Mouse (Mus musculus) inflammation-experienced regulatory T-cells, adult 6 months (primary cell): ENCODE results near the gene Flg. TPM values are rescaled to one million over a fixed set of nuclear protein-coding genes. Genes with fewer than 3 reads are reported as not detected.

ENCODE experiments used
- ATAC-seq: one replicate; pipeline ENCODE4 v1.8.0; 2017
- polyA plus RNA-seq, 3 experiments: library from polyadenylated mRNA; unstranded; fragments of 100-300 nt; shearing (Covaris generic); gene quantifications; one replicate each; pipeline ENCODE4 v1.2.1; 2017

The Flg gene
- not detected for polyA plus RNA-seq

- no peak for ATAC-seq
Observed at GRCm38 (mm10) chr3:93273223-93273622, at the start of gene Flg. Gene Flg (plus strand): TSS chr3:93273523.

- no peak for ATAC-seq
Observed at GRCm38 (mm10) chr3:93297542-93297941, 24.2 kb downstream of the Flg start.

DNA sequence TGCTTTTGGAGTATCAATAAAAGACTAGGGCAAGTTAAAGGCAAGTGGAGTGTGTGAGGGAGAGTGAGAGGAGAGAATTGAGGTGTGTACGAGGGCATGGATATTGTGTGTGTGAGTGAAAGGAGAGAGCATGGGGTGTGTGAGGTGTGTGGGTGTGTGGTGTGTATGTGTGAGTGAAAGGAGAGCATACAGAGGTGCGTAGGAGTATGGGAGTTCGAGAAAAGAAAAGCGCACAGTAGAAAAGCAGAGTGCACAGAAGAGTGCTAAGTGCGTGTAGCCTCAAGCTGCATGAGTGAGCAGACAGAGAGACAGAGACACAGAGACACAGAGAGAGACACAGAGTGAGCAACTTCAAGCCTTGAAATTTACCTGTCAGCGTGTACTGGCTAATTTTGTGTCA, 26.5 kb downstream of the Flg start:
- no peak for ATAC-seq

DNA sequence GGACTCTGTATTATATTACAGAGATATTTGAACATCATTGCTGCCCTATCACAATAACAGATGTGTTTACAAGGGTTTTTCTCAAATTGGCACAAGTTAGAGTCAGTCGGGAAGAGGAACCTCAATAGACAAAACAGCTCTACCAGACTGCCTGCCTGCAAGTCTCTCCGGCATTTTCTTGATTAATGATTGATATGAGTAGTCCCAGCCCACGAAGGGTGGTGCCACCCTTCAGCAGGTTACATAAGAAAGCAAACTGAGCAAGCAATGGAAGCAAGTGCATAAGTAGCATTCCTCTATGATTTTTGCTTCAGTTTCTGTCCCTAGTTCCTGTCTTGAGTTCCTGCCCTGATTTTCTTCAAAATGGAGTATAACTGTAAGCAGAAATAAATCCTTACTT, 28.6 kb downstream of the Flg start:
- ATAC-seq: no peak

DNA sequence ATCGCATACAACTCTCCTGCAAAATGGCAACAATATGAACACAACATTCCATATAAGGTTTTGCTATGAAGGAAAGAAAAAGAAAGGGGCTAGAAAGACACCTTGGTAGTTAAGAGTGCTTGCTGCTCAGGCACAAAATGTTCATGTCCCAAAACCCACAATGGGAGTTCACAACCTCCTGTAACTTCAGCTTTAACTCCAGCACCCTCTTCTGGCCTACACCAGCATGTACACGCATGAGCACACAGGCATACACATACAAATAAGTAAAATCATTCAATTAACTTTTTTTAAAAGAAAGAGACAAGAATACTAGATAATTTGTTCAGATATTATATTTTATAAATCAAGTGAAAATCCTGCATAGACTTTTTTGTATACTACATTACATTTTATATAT, 32.8 kb downstream of the Flg start:
- no peak for ATAC-seq

- ATAC-seq: no peak
Observed at GRCm38 (mm10) chr3:93311371-93311770, 38.0 kb downstream of the Flg start.

- no peak for ATAC-seq
Observed at GRCm38 (mm10) chr3:93314388-93314787, 41.1 kb downstream of the Flg start.

GRCm38 (mm10) chr3:93319449-93319848, 46.1 kb downstream of the Flg start, which contains the start of gene Hrnr:
Gene Hrnr (plus strand): TSS chr3:93319749.
- no peak for ATAC-seq

GRCm38 (mm10) chr3:93337749-93338148, 64.4 kb downstream of the Flg start:
- ATAC-seq: no peak

DNA sequence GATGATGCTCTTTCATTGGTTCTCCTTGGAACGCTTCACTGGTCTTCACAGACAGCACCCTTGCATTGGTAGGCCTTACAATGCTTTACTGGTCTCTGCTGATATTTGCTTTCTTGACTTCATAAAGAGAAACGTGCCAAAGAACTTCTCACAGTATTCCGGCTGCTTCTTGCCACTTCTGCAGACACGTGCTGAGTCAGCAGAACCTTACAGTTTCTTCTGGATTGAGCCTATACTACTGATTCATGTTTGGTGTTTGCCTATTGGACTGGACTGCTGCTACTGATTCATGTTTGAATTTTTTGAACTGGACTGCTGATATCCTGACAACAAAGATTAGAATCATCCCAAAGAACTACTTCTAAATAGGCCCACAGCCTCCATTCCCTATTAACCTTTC, 66.7 kb downstream of the Flg start:
- ATAC-seq: no peak

Other genes starting within 250 kb of the Flg start
- gene Gm4858, start 204.7 kb upstream of the Flg start, polyA plus RNA-seq: not detected
- gene Crnn, start 128.7 kb upstream of the Flg start, polyA plus RNA-seq: not detected
- not detected for gene Flg2, start 76.2 kb upstream of the Flg start, polyA plus RNA-seq
- gene Hrnr, start 46.2 kb downstream of the Flg start, polyA plus RNA-seq: not detected
- not detected for gene Rptn, start 120.2 kb downstream of the Flg start, polyA plus RNA-seq
- gene Tchh, start 168.8 kb downstream of the Flg start, polyA plus RNA-seq: under 1 TPM in 1 of 3 experiments, not detected in 2; 0.06 TPM
- gene Tchhl1, start 195.2 kb downstream of the Flg start, polyA plus RNA-seq: not detected
- gene S100a11, start 247.0 kb downstream of the Flg start, polyA plus RNA-seq: 1,000 to 10,000 TPM in 2 of 3 experiments, 100 to 1,000 TPM in 1; 738 to 2,389 (median 1,003) TPM